Mouse (Mus musculus) CH12.LX (cell line): ENCODE measurements at regions not wholly inside any gene's neighbourhood (a gene's known extent, or its start where the extent isn't known, plus 50 kb on each side); places are given as distances from the start of the nearest gene placed in this dataset.

Experiments
- DNase-seq: peaks from one replicate; pipeline ENCODE4 v3.0.0-alpha.2; 2013; ENCODE audit errors: extremely low read depth
- H3K27ac ChIP-seq: 2 replicates; pipeline ENCODE4 v1.5.1; 2012; ENCODE audit warnings: low read depth, mild to moderate bottlenecking, control low read depth, moderate library complexity; ENCODE audit not compliant: insufficient read depth
- H3K27me3 ChIP-seq: replicated peaks from 2 replicates; pipeline ENCODE3; 2012; ENCODE audit warnings: inconsistent platforms
- H3K36me3 ChIP-seq, 2 experiments: replicated peaks in 1 of 2; 2 replicates each; pipeline versions ENCODE3 to v1.6.1; 2012; ENCODE audit warnings: inconsistent platforms in 1 of 2, low read length in 1 of 2, mild to moderate bottlenecking in 1 of 2, mixed read lengths in 1 of 2, moderate library complexity in 1 of 2; ENCODE audit not compliant: control insufficient read depth in 1 of 2, insufficient read depth in 1 of 2
- H3K4me1 ChIP-seq, 2 experiments: 2 replicates each; pipeline ENCODE4 v1.6.1; 2012; ENCODE audit warnings: inconsistent platforms in 1 of 2, moderate library complexity in 1 of 2; ENCODE audit not compliant: insufficient read depth in 2 of 2, control insufficient read depth in 1 of 2
- H3K4me2 ChIP-seq: 2 replicates; pipeline ENCODE4 v1.6.1; 2012; ENCODE audit warnings: low read depth, mild to moderate bottlenecking, control low read depth; ENCODE audit not compliant: poor library complexity, insufficient read depth, severe bottlenecking
- H3K4me3 ChIP-seq, 3 experiments: fragments of 150-350 bp in 1 of 3; sonication (generic) in 1 of 3; replicated peaks in 1 of 3; 2 replicates each; pipeline versions ENCODE3 to v1.5.1; 2011 to 2012; ENCODE audit warnings: low read depth in 2 of 3, low read length in 2 of 3, mild to moderate bottlenecking in 2 of 3, moderate library complexity in 2 of 3, control low read depth in 1 of 3, improper control_type of control experiment in 1 of 3, inconsistent platforms in 1 of 3, mixed read lengths in 1 of 3; ENCODE audit not compliant: poor library complexity in 1 of 3
- H3K79me2 ChIP-seq: replicated peaks from 2 replicates; pipeline ENCODE4 v1.6.1; 2012; ENCODE audit warnings: mild to moderate bottlenecking, moderate library complexity; ENCODE audit not compliant: control insufficient read depth, poor library complexity, insufficient read depth, severe bottlenecking; ENCODE audit errors: extremely low read depth
- H3K9ac ChIP-seq: 2 replicates; pipeline ENCODE4 v1.6.1; 2012; ENCODE audit warnings: low read depth, mild to moderate bottlenecking, control low read depth, moderate library complexity; ENCODE audit not compliant: insufficient read depth
- H3K9me3 ChIP-seq: replicated peaks from 2 replicates; pipeline ENCODE3; 2012; ENCODE audit warnings: low read length, inconsistent platforms, mixed read lengths
- CHD2 ChIP-seq: IDR thresholded peaks from 2 replicates; pipeline ENCODE4 v1.6.1; 2011; ENCODE audit warnings: low read length, improper control_type of control experiment
- ETS1 ChIP-seq: conservative IDR thresholded peaks from 2 replicates; pipeline ENCODE4 v1.6.1; 2012; ENCODE audit warnings: low read depth, mild to moderate bottlenecking, inconsistent platforms, low read length, improper control_type of control experiment, moderate library complexity
- GABPA ChIP-seq: IDR thresholded peaks from 2 replicates; pipeline ENCODE4 v1.6.1; 2012; ENCODE audit warnings: low read depth, low read length, improper control_type of control experiment, inconsistent platforms; ENCODE audit not compliant: insufficient replicate concordance
- HCFC1 ChIP-seq: IDR thresholded peaks from 2 replicates; pipeline ENCODE4 v1.6.1; 2012; ENCODE audit warnings: low read depth, mild to moderate bottlenecking, inconsistent platforms, low read length, improper control_type of control experiment
- JUN ChIP-seq: IDR thresholded peaks from 2 replicates; pipeline ENCODE4 v1.6.1; 2011; ENCODE audit warnings: low read depth, mild to moderate bottlenecking, low read length, improper control_type of control experiment, moderate library complexity; ENCODE audit not compliant: insufficient read depth
- KAT2A ChIP-seq: IDR thresholded peaks from 2 replicates; pipeline ENCODE4 v1.6.1; 2012; ENCODE audit warnings: low read length, improper control_type of control experiment, inconsistent platforms; ENCODE audit not compliant: insufficient replicate concordance
- MAFK ChIP-seq: IDR thresholded peaks from 2 replicates; pipeline ENCODE4 v1.6.1; 2011; ENCODE audit warnings: low read length, improper control_type of control experiment; ENCODE audit not compliant: insufficient replicate concordance
- MAX ChIP-seq: IDR thresholded peaks from 2 replicates; pipeline ENCODE4 v1.6.1; 2011; ENCODE audit warnings: low read length, improper control_type of control experiment
- MAZ ChIP-seq: IDR thresholded peaks from 2 replicates; pipeline ENCODE4 v1.6.1; 2012; ENCODE audit warnings: low read depth, mild to moderate bottlenecking, inconsistent platforms, low read length, improper control_type of control experiment, moderate library complexity
- NELFE ChIP-seq: IDR thresholded peaks from 2 replicates; pipeline ENCODE4 v1.6.1; 2011; ENCODE audit warnings: low read depth, low read length, improper control_type of control experiment
- NRF1 ChIP-seq: IDR thresholded peaks from 2 replicates; pipeline ENCODE4 v1.6.1; 2014; ENCODE audit warnings: low read depth, mild to moderate bottlenecking, inconsistent platforms, low read length, improper control_type of control experiment, moderate library complexity
- PAX5 ChIP-seq: IDR thresholded peaks from 2 replicates; pipeline ENCODE4 v1.6.1; 2012; ENCODE audit warnings: low read length, inconsistent platforms, mixed read lengths
- POLR2A ChIP-seq: IDR thresholded peaks from 2 replicates; pipeline ENCODE4 v1.6.1; 2011; ENCODE audit warnings: low read depth, mild to moderate bottlenecking, improper control_type of control experiment, low read length
- RAD21 ChIP-seq: IDR thresholded peaks from 2 replicates; pipeline ENCODE4 v1.6.1; 2011; ENCODE audit warnings: low read depth, mild to moderate bottlenecking, low read length, improper control_type of control experiment, moderate library complexity
- RCOR1 ChIP-seq: conservative IDR thresholded peaks from 2 replicates; pipeline ENCODE4 v1.6.1; 2012; ENCODE audit warnings: low read depth, mild to moderate bottlenecking, inconsistent platforms, low read length, improper control_type of control experiment
- TCF12 ChIP-seq: IDR thresholded peaks from 2 replicates; pipeline ENCODE4 v1.6.1; 2014; ENCODE audit warnings: low read depth, mild to moderate bottlenecking, inconsistent platforms, low read length, improper control_type of control experiment
- USF1 ChIP-seq: IDR thresholded peaks from 2 replicates; pipeline ENCODE4 v1.6.1; 2014; ENCODE audit warnings: low read depth, mild to moderate bottlenecking, inconsistent platforms, low read length, improper control_type of control experiment
- ZNF384 ChIP-seq: IDR thresholded peaks from 2 replicates; pipeline ENCODE4 v1.6.1; 2012; ENCODE audit warnings: low read depth, low read length, improper control_type of control experiment, inconsistent platforms
- dilution Hi-C: fragments of 300-500 bp; cut with MboI; formaldehyde crosslinking; loops from 2 replicates; pipeline ENCODE4 v1.14.3; 2020; ENCODE audit warnings: low sequenced_read_pairs; ENCODE audit not compliant: extremely low pct_unique_long_range_greater_than_20kb, extremely low pct_ligation_motif_present
- in situ Hi-C: fragments of 300-500 bp; cut with MboI; formaldehyde crosslinking; loops from 3 replicates; pipeline ENCODE4 v1.14.3; 2019; ENCODE audit warnings: low sequenced_read_pairs, low pct_ligation_motif_present, low pct_unique_long_range_greater_than_20kb, mixed read lengths

DNA sequence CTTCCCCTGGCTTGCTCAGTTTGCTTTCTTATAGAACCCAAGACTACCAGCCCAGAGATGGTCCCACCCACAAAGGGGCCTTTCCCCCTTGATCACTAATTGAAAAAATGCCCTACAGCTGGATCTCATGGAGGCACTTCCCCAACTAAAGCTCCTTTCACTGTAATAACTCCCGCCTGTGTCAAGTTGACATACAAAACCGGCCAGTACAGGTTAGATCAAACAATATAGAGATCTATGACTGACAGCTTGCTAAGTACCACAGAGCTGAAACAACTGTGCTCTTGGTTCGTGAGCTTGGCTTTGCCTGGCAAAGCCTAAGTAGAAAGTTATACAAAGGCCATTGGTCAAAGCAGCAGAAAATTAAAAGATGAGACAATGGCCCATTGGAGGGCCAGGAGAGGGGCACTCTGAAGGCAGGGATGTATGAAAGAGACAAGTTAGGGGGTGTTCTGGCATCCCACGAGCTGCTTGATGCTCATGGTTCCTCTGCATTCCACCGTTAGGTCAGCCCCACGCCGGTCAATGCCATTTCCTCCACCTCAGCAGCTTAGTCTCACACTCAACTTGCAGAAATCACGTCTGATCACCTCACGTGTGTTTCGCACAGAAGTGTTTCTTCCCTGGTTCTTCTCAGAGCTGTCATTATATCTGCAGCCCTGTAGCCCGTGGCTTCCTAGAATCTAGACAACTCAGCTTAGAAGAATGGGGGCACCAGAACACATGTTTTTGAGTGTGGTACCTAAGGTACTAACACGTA lies 87.5 kb upstream of the Zfp648 start:
- dilution Hi-C loops (no loop called here), in situ Hi-C loops (no loop called here)

DNA sequence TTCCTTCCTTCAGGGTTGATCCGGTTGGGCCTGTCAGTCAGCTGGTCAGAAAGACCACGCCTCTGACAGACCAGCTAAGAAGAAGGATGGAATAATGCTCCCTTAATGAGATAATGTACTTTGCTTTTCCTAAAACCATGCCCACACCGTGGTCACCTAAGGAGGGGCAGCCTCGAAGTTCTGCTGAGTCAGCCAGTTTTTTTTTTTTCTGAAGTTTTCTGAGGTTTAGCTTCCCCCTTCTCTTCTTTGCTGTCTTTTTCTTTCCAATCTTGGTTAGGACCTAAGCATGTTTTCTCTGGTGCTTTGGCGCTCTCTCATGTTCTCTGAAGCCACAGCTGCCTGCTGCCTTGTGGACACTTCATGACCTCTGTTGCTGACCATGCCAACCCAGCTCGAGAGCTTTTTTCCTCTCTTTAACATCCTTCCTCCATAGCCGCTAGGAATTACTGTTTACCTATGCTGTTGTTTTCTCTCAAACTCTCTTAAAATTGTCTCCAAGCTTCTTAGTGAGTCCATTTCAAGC lies 84.7 kb upstream of the Zfp648 start:
- H3K9ac ChIP-seq = no peak overlapping the region
- DNase-seq = no peak
- no peak overlapping the region for H3K27ac ChIP-seq
- no peaks in the 10 kb centered on the region for H3K9me3 ChIP-seq
- in situ Hi-C loops (no loop called here), dilution Hi-C loops (no loop called here)
- H3K79me2 ChIP-seq = no peaks in the 10 kb centered on the region
- no peaks in the 10 kb centered on the region for H3K36me3 ChIP-seq
- peaks cover 3 to 37% of the 10 kb centered on the region in 2 experiments; a peak in 3 of 4 replicates for H3K4me1 ChIP-seq
- TF ChIP-seq MAZ (no peak), JUN (no peak), NELFE (no peak), MAX (no peak), HCFC1 (no peak), CHD2 (no peak), ETS1 (no peak), RAD21 (peak; percentile 4; the same call in 1 of the 2 replicates), PAX5 (no peak), USF1 (no peak), TCF12 (no peak), ZNF384 (peak; percentile 62), RCOR1 (no peak), MAFK (peak; percentile 97), POLR2A (no peak)
- no peak overlapping the region for H3K4me2 ChIP-seq
- H3K27me3 ChIP-seq = no peaks in the 10 kb centered on the region
- H3K4me3 ChIP-seq = no peak overlapping the region

More for the DNA sequence above, 87.5 kb upstream of the Zfp648 start:
- no peak overlapping the region for H3K9ac ChIP-seq
- no peak for DNase-seq
- no peak overlapping the region for H3K27ac ChIP-seq
- peaks cover 3 to 39% of the 10 kb centered on the region in 2 experiments; a peak in 3 of 4 replicates for H3K4me1 ChIP-seq
- H3K9me3 ChIP-seq = no peaks in the 10 kb centered on the region
- no peak overlapping the region for H3K4me2 ChIP-seq
- H3K27me3 ChIP-seq = no peaks in the 10 kb centered on the region
- no peak overlapping the region for H3K4me3 ChIP-seq
- no peaks in the 10 kb centered on the region for H3K79me2 ChIP-seq
- TF ChIP-seq GABPA (no peak), MAX (no peak), NRF1 (no peak), MAZ (no peak), KAT2A (no peak), HCFC1 (no peak)
- no peaks in the 10 kb centered on the region for H3K36me3 ChIP-seq
